ENCODE assay signal across 8 mouse cellular contexts in genomic region chr11:32532765-32533481, GRCm38 (mm10). TPM values are rescaled to one million over a fixed set of nuclear protein-coding genes. Genes with fewer than 3 reads are reported as not detected.
DNase-seq lines count a peak whose midpoint lies in the region; ATAC-seq lines count a peak whose summit lies in the region.

Gene Stk10, plus strand, starts transcription at chr11:32533305.

- peak within 1 kb of the TSS; percentile 99 for H3K4me2 ChIP-seq in intestine, embryonic 15.5 days (replicated peaks)

- WGBS in intestine, embryonic 15.5 days, result under 1% methylated on average over 82 of the region's 82 CpGs

- H3K36me3 ChIP-seq in intestine, embryonic 15.5 days, result no peaks in the 10 kb centered on the region

- peak within 1 kb of the TSS; percentile 63 for H3K4me3 ChIP-seq in intestine, embryonic 15.5 days (replicated peaks)

- peak within 1 kb of the TSS; percentile 61 for H3K9ac ChIP-seq in intestine, embryonic 15.5 days

- H3K27ac ChIP-seq in intestine, embryonic 15.5 days, result peak within 1 kb of the TSS; percentile 51; the same call in 1 of the 2 replicates

- no peaks in the 10 kb centered on the region for H3K9me3 ChIP-seq in intestine, embryonic 15.5 days

- ATAC-seq in intestine, embryonic 15.5 days, result peak; percentile 98
- peak; percentile 81 for ATAC-seq in megakaryocyte-erythroid progenitor cell, adult 5-6 weeks (replicated peaks; ENCODE audit: low FRiP score, low TSS enrichment, poor library complexity, severe bottlenecking)

- peaks cover 17% of the 10 kb centered on the region for H3K4me1 ChIP-seq in intestine, embryonic 15.5 days (replicated peaks)

- intact Hi-C loops in left cerebral cortex, postnatal 14 days (cut with DNase I), result loop anchor here (2.0 kb wide), 2 partner anchors 56 to 78 kb away; partner anchors contain the start of gene Ubtd2

- peak; percentile 95 to 97 for DNase-seq in adrenal gland, adult (ENCODE audit: inconsistent age in 2 of 2, low spot score in 1 of 2)
- DNase-seq in embryo, embryonic 10 days (ENCODE audit: low spot score), result peak; percentile 81
- DNase-seq in gastrocnemius, postnatal 25 days, result peak; percentile 94
- peak; percentile 83 to 91 for DNase-seq in left cerebral cortex, postnatal 14 days (ENCODE audit: low spot score in 2 of 2)
- DNase-seq in right cerebral cortex, postnatal 14 days, result peak; percentile 89
- peak; percentile 82 for DNase-seq in urinary bladder, postnatal 25 days (ENCODE audit: low spot score)

- no peaks in the 10 kb centered on the region for H3K27me3 ChIP-seq in intestine, embryonic 15.5 days (replicated peaks)

RNA-seq across cellular contexts. Expression of gene Stk10, which starts in this region (rescaled TPM):
- 1 to 10 TPM; 2.6 to 3.2 TPM for total RNA-seq in gastrocnemius, postnatal 25 days (2021)
- polyA plus RNA-seq in intestine, embryonic 15.5 days (2015; fragmentation: Nextera tagmentation; extraction: Ambion mirVana), result 3.6 and 4.3 TPM in 2 replicates
- 1 to 10 TPM; 6.3 to 7.2 TPM for total RNA-seq in left cerebral cortex, postnatal 14 days (2021)
- total RNA-seq in megakaryocyte-erythroid progenitor cell, adult 5-6 weeks (2014; fragmentation: Nextera tagmentation), result 11.3 and 16.1 TPM in 2 replicates
- total RNA-seq in megakaryocyte-erythroid progenitor cell, adult 5-6 weeks (2017), result 8.7 and 11.2 TPM in 2 replicates

Comparison
In these comparisons a context has a peak if more than half of its experiments do, and no peak if none do; other contexts are left out.
1. Peak in every context shown above with its lines: DNase-seq, ATAC-seq, H3K4me3 ChIP-seq and H3K27ac ChIP-seq.